Mouse (Mus musculus): Measurements from ENCODE around the gene Gm17334. TPM values are rescaled to one million over a fixed set of nuclear protein-coding genes. Genes with fewer than 3 reads are reported as not detected.

The Gm17334 gene
- polyA plus RNA-seq, 3 experiments from 2014 or later, result 5.6 to 9.0 (median 6.7) TPM

DNA sequence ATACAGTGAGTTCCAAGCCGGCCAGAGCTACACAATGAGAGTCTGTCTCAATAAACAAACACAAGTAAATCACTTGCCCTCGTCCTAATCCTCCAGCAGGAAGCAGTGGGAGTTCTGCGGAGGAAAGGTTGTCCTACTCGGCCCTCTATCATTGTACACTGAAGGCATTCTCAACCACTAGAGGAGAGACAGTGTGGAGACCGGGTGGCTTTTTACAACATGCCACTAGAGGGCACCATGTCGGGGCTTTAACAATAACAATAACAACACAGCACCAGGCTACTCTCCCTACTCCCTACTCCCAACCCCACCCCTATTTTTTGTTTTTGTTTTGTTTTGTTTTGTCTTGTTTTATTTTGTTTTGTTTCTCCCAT, 35.4 kb downstream of the Gm17334 start:
- ATAC-seq, result peak; percentile 70

GRCm38 (mm10) chr11:53736771-53737572, 36.0 kb downstream of the Gm17334 start:
- peak; percentile 47 for ATAC-seq

DNA sequence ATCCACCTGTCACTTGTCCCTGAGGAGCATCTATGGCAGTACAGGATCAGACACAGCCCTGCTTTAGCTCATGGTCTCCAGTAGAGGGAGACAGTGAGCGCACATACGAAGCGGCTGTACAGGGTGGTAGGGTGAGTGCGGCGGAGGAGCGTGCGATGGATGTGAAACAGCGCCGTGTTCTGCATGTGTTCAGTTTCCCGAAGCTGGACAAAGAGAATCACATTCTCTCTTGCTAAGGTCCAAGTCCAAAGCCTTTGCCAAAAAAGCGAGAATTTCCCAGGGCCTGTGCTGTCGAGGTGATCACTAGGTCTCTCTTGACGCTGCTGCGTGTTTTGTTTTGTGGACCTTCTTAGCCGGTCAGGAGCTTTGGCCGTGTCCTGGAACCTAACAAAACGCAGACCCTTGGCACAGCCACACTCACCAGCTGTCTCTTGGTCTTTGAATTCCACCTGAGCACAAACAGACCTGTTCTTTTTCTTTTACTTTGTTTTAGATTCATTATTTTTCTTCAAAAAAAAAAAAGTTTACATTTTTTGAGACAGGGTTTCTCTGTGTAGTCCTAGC, 37.2 kb downstream of the Gm17334 start:
- peak; percentile 81 for ATAC-seq

- no peak for ATAC-seq
Measured at GRCm38 (mm10) chr11:53734970-53735681, 37.9 kb downstream of the Gm17334 start.

- no peak for ATAC-seq
Measured at GRCm38 (mm10) chr11:53734431-53734830, 38.6 kb downstream of the Gm17334 start.

- ATAC-seq, result no peak
Measured at GRCm38 (mm10) chr11:53733824-53734223, 39.2 kb downstream of the Gm17334 start.

- no peak for ATAC-seq
Measured at GRCm38 (mm10) chr11:53732244-53732643, 40.7 kb downstream of the Gm17334 start.

DNA sequence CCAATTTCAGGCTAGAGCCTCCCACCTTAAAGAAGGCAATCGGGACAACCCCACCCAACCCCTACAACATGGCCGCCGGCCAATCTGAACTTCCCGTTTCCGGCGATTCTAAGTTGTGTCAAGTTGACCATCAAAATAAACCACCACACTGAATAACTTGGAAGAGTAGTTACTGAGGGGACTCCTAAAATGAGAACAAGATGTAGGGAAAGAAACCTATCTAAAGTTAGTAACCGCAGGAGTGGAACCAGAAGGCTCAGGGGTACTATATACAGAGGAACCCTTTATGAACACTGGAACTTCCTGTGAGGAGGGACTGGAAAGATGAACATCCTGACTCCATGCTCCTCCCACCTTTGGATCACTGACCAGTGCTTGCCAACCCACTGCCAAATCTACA, 41.5 kb downstream of the Gm17334 start:
- ATAC-seq, result no peak

Other genes with a start within 250 kb of the Gm17334 start
- gene Kif3a, start 205.8 kb downstream of the Gm17334 start, polyA plus RNA-seq (2017; shearing (Covaris generic)), result 10 to 100 TPM in 2 of 3 experiments, 1 to 10 TPM in 1; 5.5 to 11.6 (median 11.6) TPM
- gene Il4, start 154.5 kb downstream of the Gm17334 start, polyA plus RNA-seq (2017; shearing (Covaris generic)), result 10 to 100 TPM in 2 of 3 experiments, 1 to 10 TPM in 1; 3.1 to 26.5 (median 14.7) TPM
- not detected for gene Il13, start 138.5 kb downstream of the Gm17334 start, polyA plus RNA-seq (2017; shearing (Covaris generic))
- gene Rad50, start 65.9 kb downstream of the Gm17334 start, polyA plus RNA-seq (2017; shearing (Covaris generic)), result 10 to 100 TPM; 47.3 to 53.7 (median 48.6) TPM
- gene Il5, start 52.4 kb downstream of the Gm17334 start, polyA plus RNA-seq (2017; shearing (Covaris generic)), result not detected
- gene Irf1, start 3.2 kb downstream of the Gm17334 start, polyA plus RNA-seq (2017; shearing (Covaris generic)), result 100 to 1,000 TPM; 273 to 355 (median 291) TPM
- 10 to 100 TPM; 19.8 to 38.0 (median 32.6) TPM for gene Gm12216, start 86.1 kb upstream of the Gm17334 start, polyA plus RNA-seq (2017; shearing (Covaris generic))
- gene Slc22a5, start 118.5 kb upstream of the Gm17334 start, polyA plus RNA-seq (2017; shearing (Covaris generic)), result 10 to 100 TPM in 2 of 3 experiments, 1 to 10 TPM in 1; 8.9 to 15.5 (median 12.7) TPM
- gene Slc22a21, start 207.1 kb upstream of the Gm17334 start, polyA plus RNA-seq (2017; shearing (Covaris generic)), result under 1 TPM in 1 of 3 experiments, not detected in 2; 0.40 TPM

All from inflammation-experienced regulatory T-cells, adult 6 months (primary cell).